Mouse (Mus musculus) cortical plate, adult 2 months (tissue): ENCODE data around the gene Gm1673.

Source experiments
- CTCF ChIP-seq: fragments of 200-500 bp; IDR thresholded peaks from 2 replicates; pipeline ENCODE4 v1.5.1; 2011; ENCODE audit warnings: mild to moderate bottlenecking, control low read depth, low read length; ENCODE audit not compliant: insufficient read depth; ENCODE audit errors: extremely low read depth
- POLR2A ChIP-seq: fragments of 200-500 bp; IDR thresholded peaks from 2 replicates; pipeline ENCODE4 v1.6.1; 2011; ENCODE audit warnings: mild to moderate bottlenecking, low read length, control low read depth; ENCODE audit not compliant: insufficient read depth; ENCODE audit errors: extremely low read depth

- TF ChIP-seq POLR2A (no peak), CTCF (no peak)
Measured at GRCm38 (mm10) chr5:34000809-34001208, 17.6 kb downstream of the Gm1673 start.
